Mouse (Mus musculus): ENCODE data around the gene Rnaseh1.

Gene Rnaseh1

DNA sequence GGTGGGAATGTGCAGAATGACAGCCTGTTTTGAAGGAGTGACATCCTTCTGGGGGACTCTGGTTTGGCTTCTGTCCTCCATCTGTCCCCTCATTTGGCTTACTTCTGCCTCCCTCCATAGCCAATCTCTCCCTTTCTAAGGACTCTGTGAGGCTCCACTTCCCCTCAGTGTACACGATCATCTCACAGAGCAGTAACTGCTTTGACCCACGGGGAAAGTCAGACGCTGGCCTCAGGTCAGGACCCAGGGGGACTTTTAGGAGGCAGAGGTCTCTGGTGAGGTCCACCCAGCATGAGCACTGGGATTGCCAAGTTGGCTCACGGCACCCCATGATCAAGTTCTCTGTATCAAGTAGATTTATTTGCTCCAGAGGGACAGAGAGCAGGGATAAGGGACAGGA lies 58.8 kb downstream of the Rnaseh1 start:
- DNase-seq (ENCODE audit: inconsistent age in 2 of 2, low spot score in 1 of 2), result no peak
